Mouse (Mus musculus) thymus, adult 2 months (tissue): ENCODE data around the gene Shc1.

Source experiments
- CTCF ChIP-seq: fragments of 200-500 bp; IDR thresholded peaks from 2 replicates; pipeline ENCODE4 v1.5.1; 2012; ENCODE audit warnings: mild to moderate bottlenecking, control low read depth, low read length, moderate library complexity, borderline replicate concordance; ENCODE audit not compliant: control insufficient read depth, poor library complexity, insufficient read depth; ENCODE audit errors: extremely low read depth
- POLR2A ChIP-seq: fragments of 200-500 bp; IDR thresholded peaks from 2 replicates; pipeline ENCODE4 v1.6.1; 2012; ENCODE audit warnings: mild to moderate bottlenecking, low read length, control low read depth, moderate library complexity; ENCODE audit not compliant: control insufficient read depth, poor library complexity, insufficient read depth; ENCODE audit errors: extremely low read depth

- TF ChIP-seq CTCF: peak; percentile 89
- TF ChIP-seq POLR2A: no peak
These were observed 22.2 kb upstream of the Shc1 start for GRCm38 (mm10) chr3:89395806-89396653.
